Mouse (Mus musculus): ENCODE results near the gene Arhgap45. TPM values are rescaled to one million over a fixed set of nuclear protein-coding genes. Genes with fewer than 3 reads are reported as not detected.

Arhgap45 gene
- polyA plus RNA-seq, 1 experiment from 2014 or later, result 1.2 TPM

DNA sequence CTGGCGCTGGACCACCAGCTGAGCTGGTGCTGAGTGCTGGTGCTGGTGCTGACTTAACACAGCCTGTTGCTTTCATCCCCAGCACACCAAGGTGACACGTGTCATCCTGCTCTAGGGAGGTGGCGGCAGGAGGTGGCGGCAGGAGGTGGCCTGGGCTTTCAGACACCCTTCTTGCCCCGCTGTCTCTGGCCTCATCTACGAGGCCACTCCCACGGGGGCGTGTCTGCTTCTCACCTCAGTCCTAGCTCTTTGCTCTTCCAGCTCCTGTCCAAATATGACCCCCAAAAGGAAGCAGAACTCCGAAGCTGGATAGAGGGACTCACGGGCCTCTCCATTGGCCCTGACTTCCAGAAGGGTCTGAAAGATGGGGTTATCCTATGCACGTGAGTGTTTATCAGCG is 25.4 kb upstream of the Arhgap45 start:
- H3K9ac ChIP-seq (ENCODE audit: low read depth, low read length), result no peak overlapping the region
- H3K27ac ChIP-seq (ENCODE audit: low read length), result no peak overlapping the region
- ATAC-seq, result no peak
- no peaks in the 10 kb centered on the region for H3K36me3 ChIP-seq (ENCODE audit: control insufficient read depth, insufficient read depth, low read length)
- H3K27me3 ChIP-seq (ENCODE audit: control insufficient read depth, insufficient read depth, low read depth, low read length), result peaks cover 29% of the 10 kb centered on the region
- H3K4me1 ChIP-seq (ENCODE audit: control insufficient read depth, insufficient read depth, low read length), result peaks cover 17% of the 10 kb centered on the region
- 52% methylated on average over 12 of the region's 12 CpGs for WGBS
- H3K4me3 ChIP-seq (ENCODE audit: low read depth, low read length), result no peak overlapping the region
- 0 out of 2 replicates have a peak, but pooled peaks cover 2% of the 10 kb centered on the region for H3K9me3 ChIP-seq (replicated peaks; ENCODE audit: control insufficient read depth, low read length, poor library complexity, severe bottlenecking)
- no peak overlapping the region for H3K4me2 ChIP-seq (ENCODE audit: low read length)

- no peak overlapping the region for H3K4me3 ChIP-seq (ENCODE audit: low read depth, low read length)
- no peak for ATAC-seq
- 0 out of 2 replicates have a peak, but pooled peaks cover 2% of the 10 kb centered on the region for H3K9me3 ChIP-seq (replicated peaks; ENCODE audit: control insufficient read depth, low read length, poor library complexity, severe bottlenecking)
- H3K4me1 ChIP-seq (ENCODE audit: control insufficient read depth, insufficient read depth, low read length), result peaks cover 12% of the 10 kb centered on the region
- no peak overlapping the region for H3K27ac ChIP-seq (ENCODE audit: low read length)
- H3K27me3 ChIP-seq (ENCODE audit: control insufficient read depth, insufficient read depth, low read depth, low read length), result peaks cover 29% of the 10 kb centered on the region
- no peaks in the 10 kb centered on the region for H3K36me3 ChIP-seq (ENCODE audit: control insufficient read depth, insufficient read depth, low read length)
- H3K9ac ChIP-seq (ENCODE audit: low read depth, low read length), result no peak overlapping the region
- H3K4me2 ChIP-seq (ENCODE audit: low read length), result no peak overlapping the region
- WGBS, result 86% methylated on average over 6 of the region's 6 CpGs
Measured at GRCm38 (mm10) chr10:79991548-79991947, 24.9 kb upstream of the Arhgap45 start.

DNA sequence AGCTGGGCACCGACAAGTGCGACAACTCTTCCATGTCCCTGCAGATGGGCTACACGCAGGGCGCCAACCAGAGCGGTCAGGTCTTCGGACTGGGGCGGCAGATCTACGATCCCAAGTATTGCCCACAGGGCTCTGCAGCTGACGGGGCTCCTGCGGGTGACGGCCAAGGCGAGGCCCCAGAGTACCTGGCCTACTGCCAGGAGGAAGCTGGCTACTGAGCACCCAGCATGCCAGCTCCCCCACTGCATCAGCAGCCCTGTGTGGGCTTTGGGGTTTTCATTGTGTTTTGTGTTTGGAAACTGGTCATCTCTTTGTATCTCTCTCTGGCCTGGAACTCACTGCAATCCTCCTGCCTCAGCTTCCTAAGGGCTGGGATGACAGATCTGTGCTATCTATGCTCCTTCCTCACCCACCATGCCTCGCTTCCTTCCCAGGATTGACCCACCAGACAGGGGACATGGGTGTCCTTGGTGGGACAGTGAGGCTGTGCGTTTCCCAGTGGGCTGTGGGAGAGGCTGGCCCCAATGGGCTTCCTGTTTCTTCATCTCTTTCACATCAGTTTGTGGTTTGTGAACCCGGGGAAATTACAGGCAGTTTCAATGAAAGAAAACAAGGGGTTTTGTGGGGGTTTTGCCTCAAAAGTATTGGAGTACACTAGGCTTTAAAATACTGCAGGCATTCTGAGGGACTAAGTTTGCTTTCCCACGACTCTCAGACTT is 21.9 kb upstream of the Arhgap45 start:
- Histone ChIP-seq H3K4me1 (ENCODE audit: control insufficient read depth, insufficient read depth, low read length) (peaks cover 6% of the 10 kb centered on the region), H3K4me2 (ENCODE audit: low read length) (no peak overlapping the region), H3K9ac (ENCODE audit: low read depth, low read length) (no peak overlapping the region), H3K27ac (ENCODE audit: low read length) (no peak overlapping the region), H3K9me3 (replicated peaks; ENCODE audit: control insufficient read depth, low read length, poor library complexity, severe bottlenecking) (0 out of 2 replicates have a peak, but pooled peaks cover 2% of the 10 kb centered on the region), H3K4me3 (ENCODE audit: low read depth, low read length) (no peak overlapping the region), H3K27me3 (ENCODE audit: control insufficient read depth, insufficient read depth, low read depth, low read length) (peaks cover 11% of the 10 kb centered on the region), H3K36me3 (ENCODE audit: control insufficient read depth, insufficient read depth, low read length) (no peaks in the 10 kb centered on the region)
- ATAC-seq, result no peak
- WGBS, result 81% methylated on average over 16 of the region's 16 CpGs

DNA sequence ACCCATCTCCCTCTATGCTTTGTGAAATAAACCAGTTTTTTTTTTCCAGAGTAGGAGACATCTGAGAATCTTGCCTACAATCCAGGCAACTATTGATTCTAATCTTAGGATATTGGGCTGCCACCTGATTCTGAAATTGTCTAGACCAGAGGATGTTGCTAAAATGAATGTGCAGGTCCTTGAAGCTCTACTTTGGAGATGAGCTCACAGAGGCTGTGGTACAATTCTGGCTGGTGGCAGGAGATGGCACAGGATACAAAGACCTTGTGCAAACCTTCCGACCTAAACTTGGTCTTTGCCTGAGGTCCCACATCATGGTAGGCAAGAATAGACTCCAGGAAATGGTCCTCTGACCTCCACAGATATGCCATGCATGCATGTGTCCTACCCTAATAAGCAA is 20.8 kb upstream of the Arhgap45 start:
- no peak overlapping the region for H3K4me2 ChIP-seq (ENCODE audit: low read length)
- no peak overlapping the region for H3K4me3 ChIP-seq (ENCODE audit: low read depth, low read length)
- peaks cover 6% of the 10 kb centered on the region for H3K4me1 ChIP-seq (ENCODE audit: control insufficient read depth, insufficient read depth, low read length)
- 96% methylated on average over 1 of the region's 1 CpGs for WGBS
- no peak overlapping the region for H3K9ac ChIP-seq (ENCODE audit: low read depth, low read length)
- H3K27me3 ChIP-seq (ENCODE audit: control insufficient read depth, insufficient read depth, low read depth, low read length), result peaks cover 4% of the 10 kb centered on the region
- no peaks in the 10 kb centered on the region for H3K36me3 ChIP-seq (ENCODE audit: control insufficient read depth, insufficient read depth, low read length)
- ATAC-seq, result no peak
- H3K9me3 ChIP-seq (replicated peaks; ENCODE audit: control insufficient read depth, low read length, poor library complexity, severe bottlenecking), result 0 out of 2 replicates have a peak, but pooled peaks cover 2% of the 10 kb centered on the region
- no peak overlapping the region for H3K27ac ChIP-seq (ENCODE audit: low read length)

- peaks cover 6% of the 10 kb centered on the region for H3K4me1 ChIP-seq (ENCODE audit: control insufficient read depth, insufficient read depth, low read length)
- H3K27me3 ChIP-seq (ENCODE audit: control insufficient read depth, insufficient read depth, low read depth, low read length), result peaks cover 2% of the 10 kb centered on the region; the same call in 1 of the 2 replicates
- H3K36me3 ChIP-seq (ENCODE audit: control insufficient read depth, insufficient read depth, low read length), result no peaks in the 10 kb centered on the region
- H3K4me2 ChIP-seq (ENCODE audit: low read length), result peak within 1 kb of the TSS; percentile 65
- H3K9ac ChIP-seq (ENCODE audit: low read depth, low read length), result peak within 1 kb of the TSS; percentile 53
- WGBS, result under 1% methylated on average over 34 of the region's 34 CpGs
- H3K9me3 ChIP-seq (replicated peaks; ENCODE audit: control insufficient read depth, low read length, poor library complexity, severe bottlenecking), result 0 out of 2 replicates have a peak, but pooled peaks cover 2% of the 10 kb centered on the region
- peak within 1 kb of the TSS; percentile 31 for H3K27ac ChIP-seq (ENCODE audit: low read length)
- ATAC-seq, result peak; percentile 91
- H3K4me3 ChIP-seq (ENCODE audit: low read depth, low read length), result peak within 1 kb of the TSS; percentile 45
Measured at GRCm38 (mm10) chr10:79996272-79997033, 20.0 kb upstream of the Arhgap45 start, which contains the start of gene Abca7. Gene Abca7 (plus strand): TSS chr10:79996494.

GRCm38 (mm10) chr10:79997034-79997760 is 19.3 kb upstream of the Arhgap45 start:
- H3K4me2 ChIP-seq (ENCODE audit: low read length), result peak overlapping the region; percentile 65
- peak overlapping the region; percentile 45 for H3K4me3 ChIP-seq (ENCODE audit: low read depth, low read length)
- no peaks in the 10 kb centered on the region for H3K9me3 ChIP-seq (replicated peaks; ENCODE audit: control insufficient read depth, low read length, poor library complexity, severe bottlenecking)
- ATAC-seq, result peak; percentile 67
- peak overlapping the region; percentile 12; the same call in 1 of the 2 replicates for H3K27ac ChIP-seq (ENCODE audit: low read length)
- H3K4me1 ChIP-seq (ENCODE audit: control insufficient read depth, insufficient read depth, low read length), result peaks cover 6% of the 10 kb centered on the region
- WGBS, result under 1% methylated on average over 35 of the region's 35 CpGs
- peak overlapping the region; percentile 33 for H3K9ac ChIP-seq (ENCODE audit: low read depth, low read length)
- H3K27me3 ChIP-seq (ENCODE audit: control insufficient read depth, insufficient read depth, low read depth, low read length), result peaks cover 8% of the 10 kb centered on the region; the same call in 1 of the 2 replicates
- no peaks in the 10 kb centered on the region for H3K36me3 ChIP-seq (ENCODE audit: control insufficient read depth, insufficient read depth, low read length)

- Histone ChIP-seq H3K9me3 (replicated peaks; ENCODE audit: control insufficient read depth, low read length, poor library complexity, severe bottlenecking) (no peaks in the 10 kb centered on the region), H3K4me2 (ENCODE audit: low read length) (peak overlapping the region; percentile 65), H3K4me1 (ENCODE audit: control insufficient read depth, insufficient read depth, low read length) (peaks cover 6% of the 10 kb centered on the region), H3K4me3 (ENCODE audit: low read depth, low read length) (peak overlapping the region; percentile 45), H3K9ac (ENCODE audit: low read depth, low read length) (peak overlapping the region; percentile 33), H3K36me3 (ENCODE audit: control insufficient read depth, insufficient read depth, low read length) (no peaks in the 10 kb centered on the region), H3K27ac (ENCODE audit: low read length) (no peak overlapping the region), H3K27me3 (ENCODE audit: control insufficient read depth, insufficient read depth, low read depth, low read length) (peaks cover 8% of the 10 kb centered on the region; the same call in 1 of the 2 replicates)
- ATAC-seq, result peak; percentile 8; the same call in 1 of the 2 replicates
- WGBS, result 6% methylated on average over 15 of the region's 15 CpGs
Measured at GRCm38 (mm10) chr10:79997819-79998218, 18.6 kb upstream of the Arhgap45 start.

DNA sequence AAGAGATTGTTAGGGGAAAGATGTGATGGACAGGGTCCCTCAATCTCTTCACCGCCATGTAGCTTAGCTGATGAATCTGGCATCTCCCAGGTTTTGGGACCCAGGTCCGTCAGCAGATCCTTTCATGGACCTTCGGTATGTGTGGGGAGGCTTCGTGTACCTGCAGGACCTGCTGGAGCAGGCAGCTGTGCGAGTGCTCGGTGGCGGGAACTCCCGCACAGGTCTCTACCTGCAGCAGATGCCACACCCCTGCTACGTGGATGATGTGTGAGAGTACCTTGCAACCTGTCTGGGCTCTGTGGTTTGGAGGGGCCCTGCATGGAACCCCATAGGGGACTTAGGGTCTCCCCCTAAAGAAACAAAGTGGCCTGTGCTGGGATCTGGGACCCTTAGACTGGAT is 14.5 kb upstream of the Arhgap45 start:
- 80% methylated on average over 9 of the region's 9 CpGs for WGBS
- Histone ChIP-seq H3K4me3 (ENCODE audit: low read depth, low read length) (no peak overlapping the region), H3K27ac (ENCODE audit: low read length) (no peak overlapping the region), H3K36me3 (ENCODE audit: control insufficient read depth, insufficient read depth, low read length) (no peaks in the 10 kb centered on the region), H3K4me1 (ENCODE audit: control insufficient read depth, insufficient read depth, low read length) (peaks cover 6% of the 10 kb centered on the region), H3K9ac (ENCODE audit: low read depth, low read length) (no peak overlapping the region), H3K9me3 (replicated peaks; ENCODE audit: control insufficient read depth, low read length, poor library complexity, severe bottlenecking) (no peaks in the 10 kb centered on the region), H3K27me3 (ENCODE audit: control insufficient read depth, insufficient read depth, low read depth, low read length) (peaks cover 12% of the 10 kb centered on the region), H3K4me2 (ENCODE audit: low read length) (no peak overlapping the region)
- no peak for ATAC-seq

Data from midbrain, embryonic 16.5 days (tissue).